Mouse (Mus musculus) MEL (cell line): ENCODE data around the gene Sat2.

Source experiments
- BHLHE40 ChIP-seq: IDR thresholded peaks from 2 replicates; pipeline ENCODE4 v1.6.1; 2012; ENCODE audit warnings: low read depth, mild to moderate bottlenecking, inconsistent platforms, low read length, improper control_type of control experiment, borderline replicate concordance
- CHD2 ChIP-seq: IDR thresholded peaks from 2 replicates; pipeline ENCODE4 v1.6.1; 2011; ENCODE audit warnings: low read length, improper control_type of control experiment
- CTCF ChIP-seq, 3 experiments: IDR thresholded peaks in 2 of 3; conservative IDR thresholded peaks in 1 of 3; 2 replicates each; pipeline ENCODE4 v1.5.1; 2011 to 2012; ENCODE audit warnings: low read length in 3 of 3, low read depth in 2 of 3, mild to moderate bottlenecking in 2 of 3, improper control_type of control experiment in 1 of 3, inconsistent platforms in 1 of 3, mixed read lengths in 1 of 3, moderate library complexity in 1 of 3; ENCODE audit not compliant: control insufficient read depth in 1 of 3, insufficient read depth in 1 of 3, poor library complexity in 1 of 3, severe bottlenecking in 1 of 3
- E2F4 ChIP-seq: IDR thresholded peaks from 2 replicates; pipeline ENCODE4 v1.6.1; 2011; ENCODE audit warnings: low read depth, low read length, improper control_type of control experiment, borderline replicate concordance
- KAT2A ChIP-seq: conservative IDR thresholded peaks from 2 replicates; pipeline ENCODE4 v1.6.1; 2012; ENCODE audit warnings: low read depth, low read length, improper control_type of control experiment, inconsistent platforms
- POLR2A ChIP-seq, 2 experiments: IDR thresholded peaks; 2 replicates each; pipeline ENCODE4 v1.6.1; 2011 to 2012; ENCODE audit warnings: low read length in 2 of 2, mild to moderate bottlenecking in 2 of 2, control low read depth in 1 of 2, improper control_type of control experiment in 1 of 2, low read depth in 1 of 2, moderate library complexity in 1 of 2; ENCODE audit not compliant: control insufficient read depth in 1 of 2, insufficient read depth in 1 of 2, poor library complexity in 1 of 2
- POLR2AphosphoS5 ChIP-seq: IDR thresholded peaks from 2 replicates; pipeline ENCODE4 v1.6.1; 2012; ENCODE audit warnings: low read depth, borderline replicate concordance, mild to moderate bottlenecking, inconsistent platforms, low read length, moderate library complexity, mixed read lengths
- SMC3 ChIP-seq: IDR thresholded peaks from 2 replicates; pipeline ENCODE4 v1.6.1; 2011; ENCODE audit warnings: low read depth, low read length, improper control_type of control experiment
- TAL1 ChIP-seq: IDR thresholded peaks from 2 replicates; pipeline ENCODE4 v1.6.1; 2012; ENCODE audit warnings: mild to moderate bottlenecking, inconsistent platforms, low read length, moderate library complexity, mixed read lengths

GRCm38 (mm10) chr11:69666665-69667005 lies 44.8 kb downstream of the Sat2 start:
- TF ChIP-seq POLR2A (IDR thresholded peaks at IDR 0.05; ENCODE audit: control insufficient read depth in 1 of 2, insufficient read depth in 1 of 2, low read depth in 1 of 2, low read length in 2 of 2, poor library complexity in 1 of 2) (no peak), CHD2 (no peak), CTCF (IDR thresholded peaks at IDR 0.05 in 2 of 3, conservative IDR thresholded peaks at IDR 0.05 in 1 of 3; ENCODE audit: control insufficient read depth in 1 of 3, insufficient read depth in 1 of 3, low read depth in 2 of 3, low read length in 3 of 3, poor library complexity in 1 of 3, severe bottlenecking in 1 of 3) (no peak), SMC3 (no peak), POLR2AphosphoS5 (no peak), E2F4 (no peak), KAT2A (no peak), BHLHE40 (no peak), TAL1 (no peak)
